Mouse (Mus musculus): ENCODE results near the gene Txndc2. TPM values are rescaled to one million over a fixed set of nuclear protein-coding genes. Genes with fewer than 3 reads are reported as not detected.

The Txndc2 gene
- polyA plus RNA-seq, 1 experiment from 2014 or later, result not detected

GRCm38 (mm10) chr17:65604892-65605291 lies 37.1 kb downstream of the Txndc2 start:
- Histone ChIP-seq H3K36me3 (ENCODE audit: control insufficient read depth, insufficient read depth, low read length) (no peaks in the 10 kb centered on the region), H3K9me3 (ENCODE audit: control insufficient read depth, low read length) (no peaks in the 10 kb centered on the region), H3K27ac (replicated peaks; ENCODE audit: low read depth, low read length) (no peak overlapping the region), H3K4me2 (ENCODE audit: low read depth, severe bottlenecking) (no peak overlapping the region), H3K9ac (ENCODE audit: low read length) (no peak overlapping the region), H3K27me3 (ENCODE audit: control insufficient read depth, insufficient read depth, low read length) (no peaks in the 10 kb centered on the region), H3K4me3 (ENCODE audit: low read depth, low read length) (no peak overlapping the region), H3K4me1 (ENCODE audit: control insufficient read depth, insufficient read depth, low read length) (peaks cover 6% of the 10 kb centered on the region; the same call in 1 of the 2 replicates)
- ATAC-seq (ENCODE audit: insufficient number of reproducible peaks, low FRiP score, low TSS enrichment, low read depth) (no peak), DNase-seq (ENCODE audit: low spot score) (no peak)

GRCm38 (mm10) chr17:65604315-65604714 lies 37.7 kb downstream of the Txndc2 start:
- DNase-seq (ENCODE audit: low spot score), result no peak

GRCm38 (mm10) chr17:65597857-65598486 lies 44.0 kb downstream of the Txndc2 start:
- no peaks in the 10 kb centered on the region for H3K4me1 ChIP-seq (ENCODE audit: control insufficient read depth, insufficient read depth, low read length)
- no peak for ATAC-seq (ENCODE audit: insufficient number of reproducible peaks, low FRiP score, low TSS enrichment, low read depth)
- H3K36me3 ChIP-seq (ENCODE audit: control insufficient read depth, insufficient read depth, low read length), result peaks cover under 1% of the 10 kb centered on the region; the same call in 1 of the 2 replicates
- H3K9ac ChIP-seq (ENCODE audit: low read length), result no peak overlapping the region
- H3K27me3 ChIP-seq (ENCODE audit: control insufficient read depth, insufficient read depth, low read length), result no peaks in the 10 kb centered on the region
- WGBS, result 85% methylated on average over 3 of the region's 3 CpGs
- no peak overlapping the region for H3K4me2 ChIP-seq (ENCODE audit: low read depth, severe bottlenecking)
- DNase-seq (ENCODE audit: low spot score), result no peak
- no peak overlapping the region for H3K4me3 ChIP-seq (ENCODE audit: low read depth, low read length)
- no peak overlapping the region for H3K27ac ChIP-seq (replicated peaks; ENCODE audit: low read depth, low read length)
- H3K9me3 ChIP-seq (ENCODE audit: control insufficient read depth, low read length), result no peaks in the 10 kb centered on the region

More at GRCm38 (mm10) chr17:65604315-65604714, 37.7 kb downstream of the Txndc2 start:
- H3K27ac ChIP-seq (replicated peaks; ENCODE audit: low read depth, low read length), result no peak overlapping the region
- H3K4me3 ChIP-seq (ENCODE audit: low read depth, low read length), result no peak overlapping the region
- no peak for ATAC-seq (ENCODE audit: insufficient number of reproducible peaks, low FRiP score, low TSS enrichment, low read depth)
- no peaks in the 10 kb centered on the region for H3K27me3 ChIP-seq (ENCODE audit: control insufficient read depth, insufficient read depth, low read length)
- no peaks in the 10 kb centered on the region for H3K9me3 ChIP-seq (ENCODE audit: control insufficient read depth, low read length)
- H3K4me2 ChIP-seq (ENCODE audit: low read depth, severe bottlenecking), result no peak overlapping the region
- no peaks in the 10 kb centered on the region for H3K36me3 ChIP-seq (ENCODE audit: control insufficient read depth, insufficient read depth, low read length)
- no peak overlapping the region for H3K9ac ChIP-seq (ENCODE audit: low read length)
- H3K4me1 ChIP-seq (ENCODE audit: control insufficient read depth, insufficient read depth, low read length), result peaks cover 6% of the 10 kb centered on the region; the same call in 1 of the 2 replicates

GRCm38 (mm10) chr17:65594687-65595086 lies 47.3 kb downstream of the Txndc2 start:
- H3K4me2 ChIP-seq (ENCODE audit: low read depth, severe bottlenecking), result no peak overlapping the region
- H3K36me3 ChIP-seq (ENCODE audit: control insufficient read depth, insufficient read depth, low read length), result peaks cover 9% of the 10 kb centered on the region; the same call in 1 of the 2 replicates
- DNase-seq (ENCODE audit: low spot score), result no peak
- no peaks in the 10 kb centered on the region for H3K9me3 ChIP-seq (ENCODE audit: control insufficient read depth, low read length)
- H3K4me1 ChIP-seq (ENCODE audit: control insufficient read depth, insufficient read depth, low read length), result no peaks in the 10 kb centered on the region
- no peak overlapping the region for H3K4me3 ChIP-seq (ENCODE audit: low read depth, low read length)
- H3K9ac ChIP-seq (ENCODE audit: low read length), result no peak overlapping the region
- no peak overlapping the region for H3K27ac ChIP-seq (replicated peaks; ENCODE audit: low read depth, low read length)
- 94% methylated on average over 8 of the region's 8 CpGs for WGBS
- no peak for ATAC-seq (ENCODE audit: insufficient number of reproducible peaks, low FRiP score, low TSS enrichment, low read depth)
- no peaks in the 10 kb centered on the region for H3K27me3 ChIP-seq (ENCODE audit: control insufficient read depth, insufficient read depth, low read length)

Other genes starting within 250 kb of the Txndc2 start
- 0.05 TPM in 1 of 2 replicates, not detected in the other for gene Tmem232, start 101.4 kb downstream of the Txndc2 start, polyA plus RNA-seq (2014; fragmentation: Nextera tagmentation; extraction: Ambion mirVana)
- gene Vapa, start 28.6 kb downstream of the Txndc2 start, polyA plus RNA-seq (2014; fragmentation: Nextera tagmentation; extraction: Ambion mirVana), result 189 and 192 TPM in 2 replicates
- gene Rab31, start 130.6 kb upstream of the Txndc2 start, polyA plus RNA-seq (2014; fragmentation: Nextera tagmentation; extraction: Ambion mirVana), result 53.2 and 56.0 TPM in 2 replicates
- gene Ppp4r1, start 140.4 kb upstream of the Txndc2 start, polyA plus RNA-seq (2014; fragmentation: Nextera tagmentation; extraction: Ambion mirVana), result 62.4 and 64.0 TPM in 2 replicates
- gene Ralbp1, start 243.6 kb upstream of the Txndc2 start, polyA plus RNA-seq (2014; fragmentation: Nextera tagmentation; extraction: Ambion mirVana), result 52.6 and 55.2 TPM in 2 replicates

All from limb, embryonic 11.5 days (tissue).